Mouse (Mus musculus): ENCODE measurements around the gene Ctnna2. TPM values are rescaled to one million over a fixed set of nuclear protein-coding genes. Genes with fewer than 3 reads are reported as not detected.

Ctnna2 gene
- polyA plus RNA-seq, 1 experiment from 2014 or later: 0.79 TPM

- no peak for ATAC-seq
- H3K4me1 ChIP-seq: no peaks in the 10 kb centered on the region
- H3K9ac ChIP-seq: no peak overlapping the region
- H3K9me3 ChIP-seq (replicated peaks): no peaks in the 10 kb centered on the region
- no peaks in the 10 kb centered on the region for H3K27me3 ChIP-seq (replicated peaks)
- H3K27ac ChIP-seq: no peak overlapping the region
- no peak overlapping the region for H3K4me2 ChIP-seq
- no peaks in the 10 kb centered on the region for H3K36me3 ChIP-seq
- WGBS (ENCODE audit: insufficient replicate concordance): 80% methylated on average over 3 of the region's 3 CpGs
- no peak overlapping the region for H3K4me3 ChIP-seq
Measured at GRCm38 (mm10) chr6:77802604-77803003, 176.9 kb downstream of the Ctnna2 start.

- H3K4me1 ChIP-seq: no peaks in the 10 kb centered on the region
- H3K9me3 ChIP-seq (replicated peaks): no peaks in the 10 kb centered on the region
- WGBS (ENCODE audit: insufficient replicate concordance): 70% methylated on average over 3 of the region's 3 CpGs
- H3K36me3 ChIP-seq: no peaks in the 10 kb centered on the region
- H3K9ac ChIP-seq: no peak overlapping the region
- no peak overlapping the region for H3K4me2 ChIP-seq
- H3K27ac ChIP-seq: no peak overlapping the region
- no peak for ATAC-seq
- no peaks in the 10 kb centered on the region for H3K27me3 ChIP-seq (replicated peaks)
- H3K4me3 ChIP-seq: no peak overlapping the region
Measured at GRCm38 (mm10) chr6:77783342-77783741, 196.2 kb downstream of the Ctnna2 start.

GRCm38 (mm10) chr6:77768357-77769103 is 211.0 kb downstream of the Ctnna2 start:
- Histone ChIP-seq H3K27me3 (replicated peaks) (no peaks in the 10 kb centered on the region), H3K36me3 (no peaks in the 10 kb centered on the region), H3K4me2 (no peak overlapping the region), H3K4me3 (no peak overlapping the region), H3K4me1 (no peaks in the 10 kb centered on the region), H3K9me3 (replicated peaks) (no peaks in the 10 kb centered on the region), H3K27ac (no peak overlapping the region), H3K9ac (no peak overlapping the region)
- WGBS (ENCODE audit: insufficient replicate concordance): 74% methylated on average over 10 of the region's 10 CpGs
- ATAC-seq: no peak

GRCm38 (mm10) chr6:77758164-77758563 is 221.3 kb downstream of the Ctnna2 start:
- no peak overlapping the region for H3K9ac ChIP-seq
- H3K36me3 ChIP-seq: no peaks in the 10 kb centered on the region
- H3K9me3 ChIP-seq (replicated peaks): no peaks in the 10 kb centered on the region
- no peak overlapping the region for H3K4me2 ChIP-seq
- WGBS (ENCODE audit: insufficient replicate concordance): 52% methylated on average over 3 of the region's 3 CpGs
- no peak overlapping the region for H3K4me3 ChIP-seq
- no peaks in the 10 kb centered on the region for H3K27me3 ChIP-seq (replicated peaks)
- ATAC-seq: peak; percentile 67; the same call in 1 of the 2 replicates
- H3K4me1 ChIP-seq: no peaks in the 10 kb centered on the region
- H3K27ac ChIP-seq: no peak overlapping the region

GRCm38 (mm10) chr6:77745426-77745825 is 234.1 kb downstream of the Ctnna2 start:
- H3K27me3 ChIP-seq (replicated peaks): no peaks in the 10 kb centered on the region
- WGBS (ENCODE audit: insufficient replicate concordance): 73% methylated on average over 5 of the region's 5 CpGs
- no peak overlapping the region for H3K9ac ChIP-seq
- ATAC-seq: no peak
- H3K4me3 ChIP-seq: no peak overlapping the region
- no peaks in the 10 kb centered on the region for H3K36me3 ChIP-seq
- H3K4me2 ChIP-seq: no peak overlapping the region
- no peak overlapping the region for H3K27ac ChIP-seq
- no peaks in the 10 kb centered on the region for H3K9me3 ChIP-seq (replicated peaks)
- H3K4me1 ChIP-seq: no peaks in the 10 kb centered on the region

- Histone ChIP-seq H3K4me1 (no peaks in the 10 kb centered on the region), H3K27me3 (replicated peaks) (no peaks in the 10 kb centered on the region), H3K9me3 (replicated peaks) (no peaks in the 10 kb centered on the region), H3K27ac (no peak overlapping the region), H3K9ac (no peak overlapping the region), H3K36me3 (no peaks in the 10 kb centered on the region), H3K4me3 (no peak overlapping the region), H3K4me2 (no peak overlapping the region)
- no peak for ATAC-seq
Measured at GRCm38 (mm10) chr6:77743651-77744050, 235.8 kb downstream of the Ctnna2 start.

- H3K27ac ChIP-seq: no peak overlapping the region
- no peaks in the 10 kb centered on the region for H3K4me1 ChIP-seq
- ATAC-seq: no peak
- H3K4me3 ChIP-seq: no peak overlapping the region
- H3K9me3 ChIP-seq (replicated peaks): no peaks in the 10 kb centered on the region
- no peak overlapping the region for H3K9ac ChIP-seq
- no peaks in the 10 kb centered on the region for H3K27me3 ChIP-seq (replicated peaks)
- WGBS (ENCODE audit: insufficient replicate concordance): 56% methylated on average over 1 of the region's 1 CpGs
- no peak overlapping the region for H3K4me2 ChIP-seq
- H3K36me3 ChIP-seq: no peaks in the 10 kb centered on the region
Measured at GRCm38 (mm10) chr6:77742988-77743387, 236.5 kb downstream of the Ctnna2 start.

GRCm38 (mm10) chr6:77738640-77739039 is 240.9 kb downstream of the Ctnna2 start:
- Histone ChIP-seq H3K36me3 (no peaks in the 10 kb centered on the region), H3K4me1 (no peaks in the 10 kb centered on the region), H3K9me3 (replicated peaks) (no peaks in the 10 kb centered on the region), H3K27me3 (replicated peaks) (no peaks in the 10 kb centered on the region), H3K27ac (no peak overlapping the region), H3K4me3 (no peak overlapping the region), H3K4me2 (no peak overlapping the region), H3K9ac (no peak overlapping the region)
- ATAC-seq: no peak
- 60% methylated on average over 4 of the region's 4 CpGs for WGBS (ENCODE audit: insufficient replicate concordance)

GRCm38 (mm10) chr6:77724952-77725299 is 254.6 kb downstream of the Ctnna2 start:
- Histone ChIP-seq H3K9me3 (replicated peaks) (no peaks in the 10 kb centered on the region), H3K27ac (no peak overlapping the region), H3K4me2 (no peak overlapping the region), H3K9ac (no peak overlapping the region), H3K4me3 (no peak overlapping the region), H3K4me1 (no peaks in the 10 kb centered on the region), H3K36me3 (no peaks in the 10 kb centered on the region), H3K27me3 (replicated peaks) (no peaks in the 10 kb centered on the region)
- 58% methylated on average over 2 of the region's 2 CpGs for WGBS (ENCODE audit: insufficient replicate concordance)
- no peak for ATAC-seq

GRCm38 (mm10) chr6:77724042-77724951 is 255.2 kb downstream of the Ctnna2 start:
- Histone ChIP-seq H3K9ac (no peak overlapping the region), H3K27me3 (replicated peaks) (no peaks in the 10 kb centered on the region), H3K9me3 (replicated peaks) (no peaks in the 10 kb centered on the region), H3K4me2 (no peak overlapping the region), H3K4me3 (no peak overlapping the region), H3K27ac (no peak overlapping the region), H3K36me3 (no peaks in the 10 kb centered on the region), H3K4me1 (no peaks in the 10 kb centered on the region)
- no peak for ATAC-seq
- WGBS (ENCODE audit: insufficient replicate concordance): 57% methylated on average over 5 of the region's 5 CpGs

- no peaks in the 10 kb centered on the region for H3K27me3 ChIP-seq (replicated peaks)
- H3K4me3 ChIP-seq: no peak overlapping the region
- H3K4me2 ChIP-seq: no peak overlapping the region
- no peaks in the 10 kb centered on the region for H3K36me3 ChIP-seq
- no peaks in the 10 kb centered on the region for H3K9me3 ChIP-seq (replicated peaks)
- no peak overlapping the region for H3K27ac ChIP-seq
- H3K4me1 ChIP-seq: no peaks in the 10 kb centered on the region
- no peak for ATAC-seq
- no peak overlapping the region for H3K9ac ChIP-seq
Measured at GRCm38 (mm10) chr6:77694093-77694492, 285.4 kb downstream of the Ctnna2 start.

- WGBS (ENCODE audit: insufficient replicate concordance): 36% methylated on average over 1 of the region's 1 CpGs
- Histone ChIP-seq H3K4me1 (no peaks in the 10 kb centered on the region), H3K27ac (no peak overlapping the region), H3K4me2 (no peak overlapping the region), H3K9me3 (replicated peaks) (no peaks in the 10 kb centered on the region), H3K4me3 (no peak overlapping the region), H3K27me3 (replicated peaks) (no peaks in the 10 kb centered on the region), H3K9ac (no peak overlapping the region), H3K36me3 (no peaks in the 10 kb centered on the region)
- no peak for ATAC-seq
Measured at GRCm38 (mm10) chr6:77687173-77687572, 292.3 kb downstream of the Ctnna2 start.
